Mouse (Mus musculus) liver, embryonic 14.5 days (tissue): ENCODE results near the gene Chchd10. TPM values are rescaled to one million over a fixed set of nuclear protein-coding genes. Genes with fewer than 3 reads are reported as not detected.

Experiments used
- ATAC-seq: fragments of 200-750 bp; cut with Nextera tagmentation; 2 replicates; pipeline ENCODE4 v1.8.0; 2017; ENCODE audit warnings: moderate number of reproducible peaks, mild to moderate bottlenecking, moderate library complexity; ENCODE audit not compliant: insufficient read depth
- DNase-seq, 3 experiments: peaks; one replicate each; pipeline ENCODE4 v3.0.0-alpha.2; 2012 to 2013; ENCODE audit warnings: low read depth in 3 of 3, low spot score in 3 of 3
- H3K27ac ChIP-seq: fragments of 300-500 bp; sonication (generic); 2 replicates; pipeline ENCODE4 v1.5.1; 2014; ENCODE audit warnings: moderate library complexity, mild to moderate bottlenecking, control low read depth, inconsistent platforms
- H3K27me3 ChIP-seq: fragments of 300-500 bp; sonication (generic); 2 replicates; pipeline ENCODE4 v1.6.1; 2014; ENCODE audit warnings: mild to moderate bottlenecking, low read length, moderate library complexity; ENCODE audit not compliant: control insufficient read depth, insufficient read depth
- H3K36me3 ChIP-seq: fragments of 300-500 bp; sonication (generic); replicated peaks from 2 replicates; pipeline ENCODE4 v1.6.1; 2014; ENCODE audit warnings: low read depth; ENCODE audit not compliant: control insufficient read depth, insufficient read depth
- H3K4me1 ChIP-seq, 2 experiments: fragments of 200-500 bp in 1 of 2; fragments of 300-500 bp in 1 of 2; sonication (generic) in 1 of 2; replicated peaks; 2 replicates each; pipeline ENCODE4 v1.6.1; 2012 to 2014; ENCODE audit warnings: antibody characterized with exemption in 1 of 2, inconsistent platforms in 1 of 2, low read length in 1 of 2; ENCODE audit not compliant: control insufficient read depth in 2 of 2, insufficient read depth in 2 of 2
- H3K4me2 ChIP-seq: fragments of 300-500 bp; sonication (generic); 2 replicates; pipeline ENCODE4 v1.6.1; 2014; ENCODE audit warnings: low read depth, mild to moderate bottlenecking, control low read depth, moderate library complexity
- H3K4me3 ChIP-seq, 2 experiments: fragments of 200-500 bp in 1 of 2; fragments of 300-500 bp in 1 of 2; sonication (generic) in 1 of 2; 2 replicates each; pipeline ENCODE4 v1.5.1; 2012 to 2014; ENCODE audit warnings: low read depth in 2 of 2, low read length in 2 of 2, mild to moderate bottlenecking in 2 of 2, control low read depth in 1 of 2, inconsistent platforms in 1 of 2, moderate library complexity in 1 of 2; ENCODE audit not compliant: insufficient read depth in 1 of 2
- H3K9ac ChIP-seq: fragments of 300-500 bp; sonication (generic); replicated peaks from 2 replicates; pipeline ENCODE4 v1.6.1; 2014; ENCODE audit warnings: mild to moderate bottlenecking, control low read depth, moderate library complexity
- H3K9me3 ChIP-seq: fragments of 300-500 bp; sonication (generic); 2 replicates; pipeline ENCODE4 v1.6.1; 2016; ENCODE audit warnings: low read length, mixed read lengths; ENCODE audit not compliant: control insufficient read depth
- CTCF ChIP-seq: IDR thresholded peaks from 2 replicates; pipeline ENCODE4 v1.5.1; 2016; ENCODE audit warnings: antibody characterized with exemption, low read depth, control low read depth
- EP300 ChIP-seq: IDR thresholded peaks from 2 replicates; pipeline ENCODE4 v1.6.1; 2016; ENCODE audit warnings: antibody characterized with exemption, low read depth
- WGBS: fragments of 180-500 bp; shearing (Covaris S2); extraction: QIAGEN DNeasy Blood & Tissue Kit; methylation state at CpG from one replicate; pipeline ENCODE4 v1.1.7; 2014; ENCODE audit not compliant: insufficient replicate concordance; 5-methylcytosine and 5-hydroxymethylcytosine counted together
- polyA plus RNA-seq, 2 experiments: library from polyadenylated mRNA; depleted of rRNA in 1 of 2; stranded (reverse) in 1 of 2; unstranded in 1 of 2; fragments of >200 nt; fragmentation: Nextera tagmentation in 1 of 2; extraction: Ambion mirVana in 1 of 2; gene quantifications; 2 replicates each; pipeline versions ENCODE4 v1.2.1 to v1.2.3; 2012 to 2014

Chchd10 gene
- polyA plus RNA-seq, 2 experiments = 55.8 to 106 TPM

GRCm38 (mm10) chr10:75949053-75950045, 16.4 kb downstream of the Chchd10 start:
- no peak for ATAC-seq
- H3K27ac ChIP-seq = no peak overlapping the region
- no peak overlapping the region for H3K9ac ChIP-seq
- no peaks in the 10 kb centered on the region for H3K36me3 ChIP-seq
- no peak overlapping the region for H3K4me2 ChIP-seq
- DNase-seq = no peak
- peaks cover 26% of the 10 kb centered on the region for H3K27me3 ChIP-seq
- TF ChIP-seq EP300 (no peak), CTCF (no peak)
- no peaks in the 10 kb centered on the region for H3K9me3 ChIP-seq
- peaks cover 0 to 7% of the 10 kb centered on the region in 2 experiments; a peak in 1 of 4 replicates for H3K4me1 ChIP-seq
- WGBS = 67% methylated on average over 22 of the region's 22 CpGs
- no peak overlapping the region for H3K4me3 ChIP-seq

GRCm38 (mm10) chr10:75950791-75951210, 17.9 kb downstream of the Chchd10 start:
- 8% methylated on average over 23 of the region's 23 CpGs for WGBS
- Histone ChIP-seq H3K9me3 (no peaks in the 10 kb centered on the region), H3K9ac (no peak overlapping the region), H3K4me1 (peaks cover 0 to 7% of the 10 kb centered on the region in 2 experiments; a peak in 1 of 4 replicates), H3K36me3 (no peaks in the 10 kb centered on the region), H3K27ac (no peak overlapping the region), H3K4me2 (peak overlapping the region; percentile 58), H3K4me3 (peak overlapping the region; percentile 38 to 44), H3K27me3 (peaks cover 26% of the 10 kb centered on the region)
- DNase-seq (no peak), ATAC-seq (peak; percentile 12; the same call in 1 of the 2 replicates)
- TF ChIP-seq CTCF (no peak), EP300 (no peak)

- Histone ChIP-seq H3K36me3 (no peaks in the 10 kb centered on the region), H3K9ac (no peak overlapping the region), H3K4me1 (peaks cover 0 to 7% of the 10 kb centered on the region in 2 experiments; a peak in 1 of 4 replicates), H3K9me3 (no peaks in the 10 kb centered on the region), H3K27ac (no peak overlapping the region), H3K4me2 (peak overlapping the region; percentile 58), H3K27me3 (peaks cover 26% of the 10 kb centered on the region), H3K4me3 (peak overlapping the region; percentile 33 to 38; a peak in 3 of 4 replicates)
- 2% methylated on average over 13 of the region's 13 CpGs for WGBS
- TF ChIP-seq CTCF = peak; percentile 73
- TF ChIP-seq EP300 = no peak
- ATAC-seq = 0 out of 2 replicates have a peak, but pooled peaks have one; percentile 21
- peak in 1 of 3 experiments; percentile 42 for DNase-seq
These were observed 18.6 kb downstream of the Chchd10 start for GRCm38 (mm10) chr10:75951424-75952050.

- H3K9ac ChIP-seq = peak within 1 kb of the TSS; percentile 2
- WGBS = 14% methylated on average over 20 of the region's 20 CpGs
- DNase-seq = no peak
- H3K36me3 ChIP-seq = no peaks in the 10 kb centered on the region
- TF ChIP-seq EP300 (no peak), CTCF (no peak)
- peaks cover 0 to 7% of the 10 kb centered on the region in 2 experiments; a peak in 1 of 4 replicates for H3K4me1 ChIP-seq
- peaks cover 17% of the 10 kb centered on the region for H3K27me3 ChIP-seq
- ATAC-seq = 0 out of 2 replicates have a peak, but pooled peaks have one; percentile 26
- H3K27ac ChIP-seq = no peak within 1 kb of the TSS
- H3K4me3 ChIP-seq = peak within 1 kb of the TSS; percentile 45 to 52
- H3K9me3 ChIP-seq = no peaks in the 10 kb centered on the region
- peak within 1 kb of the TSS; percentile 62 for H3K4me2 ChIP-seq
These were observed 21.5 kb downstream of the Chchd10 start, which contains the start of gene Gm5134 for GRCm38 (mm10) chr10:75954381-75954811. TSS of gene Gm5134 (plus strand) at chr10:75954514.
